Mouse (Mus musculus): Measurements from ENCODE around the gene Krtap29-1. TPM values are rescaled to one million over a fixed set of nuclear protein-coding genes. Genes with fewer than 3 reads are reported as not detected.

The Krtap29-1 gene
- polyA plus RNA-seq, 1 experiment from 2014 or later, result not detected

Other genes starting within 250 kb of the Krtap29-1 start
- not detected in 2 replicates for gene Gm14180, start 244.8 kb downstream of the Krtap29-1 start, polyA plus RNA-seq (2016; fragmentation: Nextera tagmentation; extraction: Ambion mirVana)
- not detected in 2 replicates for gene Gm11595, start 206.1 kb downstream of the Krtap29-1 start, polyA plus RNA-seq (2016; fragmentation: Nextera tagmentation; extraction: Ambion mirVana)
- not detected in 2 replicates for gene Krtap4-8, start 198.3 kb downstream of the Krtap29-1 start, polyA plus RNA-seq (2016; fragmentation: Nextera tagmentation; extraction: Ambion mirVana)
- not detected in 2 replicates for gene Krtap4-9, start 193.9 kb downstream of the Krtap29-1 start, polyA plus RNA-seq (2016; fragmentation: Nextera tagmentation; extraction: Ambion mirVana)
- not detected in 2 replicates for gene Gm11596, start 185.6 kb downstream of the Krtap29-1 start, polyA plus RNA-seq (2016; fragmentation: Nextera tagmentation; extraction: Ambion mirVana)
- not detected in 2 replicates for gene Gm11569, start 180.1 kb downstream of the Krtap29-1 start, polyA plus RNA-seq (2016; fragmentation: Nextera tagmentation; extraction: Ambion mirVana)
- gene Gm11554, start 174.6 kb downstream of the Krtap29-1 start, polyA plus RNA-seq (2016; fragmentation: Nextera tagmentation; extraction: Ambion mirVana), result not detected in 2 replicates
- gene Krtap4-13, start 169.2 kb downstream of the Krtap29-1 start, polyA plus RNA-seq (2016; fragmentation: Nextera tagmentation; extraction: Ambion mirVana), result not detected in 2 replicates
- gene Gm11564, start 163.4 kb downstream of the Krtap29-1 start, polyA plus RNA-seq (2016; fragmentation: Nextera tagmentation; extraction: Ambion mirVana), result not detected in 2 replicates
- gene 2300003K06Rik, start 141.0 kb downstream of the Krtap29-1 start, polyA plus RNA-seq (2016; fragmentation: Nextera tagmentation; extraction: Ambion mirVana), result not detected in 2 replicates
- gene Krtap4-16, start 127.4 kb downstream of the Krtap29-1 start, polyA plus RNA-seq (2016; fragmentation: Nextera tagmentation; extraction: Ambion mirVana), result not detected in 2 replicates
- not detected in 2 replicates for gene Gm11568, start 121.1 kb downstream of the Krtap29-1 start, polyA plus RNA-seq (2016; fragmentation: Nextera tagmentation; extraction: Ambion mirVana)
- gene Gm11559, start 114.6 kb downstream of the Krtap29-1 start, polyA plus RNA-seq (2016; fragmentation: Nextera tagmentation; extraction: Ambion mirVana), result not detected in 2 replicates
- not detected in 2 replicates for gene Krtap9-1, start 105.7 kb downstream of the Krtap29-1 start, polyA plus RNA-seq (2016; fragmentation: Nextera tagmentation; extraction: Ambion mirVana)
- gene Gm11567, start 99.9 kb downstream of the Krtap29-1 start, polyA plus RNA-seq (2016; fragmentation: Nextera tagmentation; extraction: Ambion mirVana), result not detected in 2 replicates
- gene Krtap31-1, start 71.1 kb downstream of the Krtap29-1 start, polyA plus RNA-seq (2016; fragmentation: Nextera tagmentation; extraction: Ambion mirVana), result not detected in 2 replicates
- gene Gm11565, start 64.3 kb downstream of the Krtap29-1 start, polyA plus RNA-seq (2016; fragmentation: Nextera tagmentation; extraction: Ambion mirVana), result not detected in 2 replicates
- gene Krtap31-2, start 42.8 kb downstream of the Krtap29-1 start, polyA plus RNA-seq (2016; fragmentation: Nextera tagmentation; extraction: Ambion mirVana), result not detected in 2 replicates
- gene Krtap9-5, start 30.6 kb downstream of the Krtap29-1 start, polyA plus RNA-seq (2016; fragmentation: Nextera tagmentation; extraction: Ambion mirVana), result not detected in 2 replicates
- not detected in 2 replicates for gene Krtap16-1, start 7.5 kb upstream of the Krtap29-1 start, polyA plus RNA-seq (2016; fragmentation: Nextera tagmentation; extraction: Ambion mirVana)
- not detected in 2 replicates for gene Krtap17-1, start 14.9 kb upstream of the Krtap29-1 start, polyA plus RNA-seq (2016; fragmentation: Nextera tagmentation; extraction: Ambion mirVana)
- not detected in 2 replicates for gene Krt33a, start 37.2 kb upstream of the Krtap29-1 start, polyA plus RNA-seq (2016; fragmentation: Nextera tagmentation; extraction: Ambion mirVana)
- gene Krt33b, start 50.8 kb upstream of the Krtap29-1 start, polyA plus RNA-seq (2016; fragmentation: Nextera tagmentation; extraction: Ambion mirVana), result not detected in 2 replicates
- gene Krt34, start 62.5 kb upstream of the Krtap29-1 start, polyA plus RNA-seq (2016; fragmentation: Nextera tagmentation; extraction: Ambion mirVana), result not detected in 2 replicates
- not detected in 2 replicates for gene Krt31, start 71.5 kb upstream of the Krtap29-1 start, polyA plus RNA-seq (2016; fragmentation: Nextera tagmentation; extraction: Ambion mirVana)
- gene Krt32, start 109.2 kb upstream of the Krtap29-1 start, polyA plus RNA-seq (2016; fragmentation: Nextera tagmentation; extraction: Ambion mirVana), result not detected in 2 replicates
- not detected in 2 replicates for gene Krt35, start 117.2 kb upstream of the Krtap29-1 start, polyA plus RNA-seq (2016; fragmentation: Nextera tagmentation; extraction: Ambion mirVana)
- gene Krt36, start 126.6 kb upstream of the Krtap29-1 start, polyA plus RNA-seq (2016; fragmentation: Nextera tagmentation; extraction: Ambion mirVana), result not detected in 2 replicates
- gene Krt13, start 142.5 kb upstream of the Krtap29-1 start, polyA plus RNA-seq (2016; fragmentation: Nextera tagmentation; extraction: Ambion mirVana), result not detected in 2 replicates
- gene Krt15, start 156.9 kb upstream of the Krtap29-1 start, polyA plus RNA-seq (2016; fragmentation: Nextera tagmentation; extraction: Ambion mirVana), result 2.4 and 6.0 TPM in 2 replicates
- 2.0 and 2.7 TPM in 2 replicates for gene Krt19, start 169.6 kb upstream of the Krtap29-1 start, polyA plus RNA-seq (2016; fragmentation: Nextera tagmentation; extraction: Ambion mirVana)
- gene Krt9, start 214.2 kb upstream of the Krtap29-1 start, polyA plus RNA-seq (2016; fragmentation: Nextera tagmentation; extraction: Ambion mirVana), result not detected in 2 replicates
- gene Krt14, start 228.5 kb upstream of the Krtap29-1 start, polyA plus RNA-seq (2016; fragmentation: Nextera tagmentation; extraction: Ambion mirVana), result 5.1 and 7.0 TPM in 2 replicates

Measured in forebrain, embryonic 12.5 days (tissue).